Mouse (Mus musculus) thymus, postnatal 0 days (tissue): ENCODE data around the gene Edc3. TPM values are rescaled to one million over a fixed set of nuclear protein-coding genes. Genes with fewer than 3 reads are reported as not detected.

Source experiments
- DNase-seq: peaks from one replicate; pipeline ENCODE4 v3.0.0-alpha.2; 2015; ENCODE audit warnings: low spot score
- polyA plus RNA-seq: library from polyadenylated mRNA; unstranded; fragments of >200 nt; fragmentation: Nextera tagmentation; extraction: Ambion mirVana; gene quantifications from 2 replicates; pipeline ENCODE4 v1.2.1, GENCODE M21; 2015

The Edc3 gene
- polyA plus RNA-seq, 1 experiment from 2014 or later = 38.2 TPM

DNA sequence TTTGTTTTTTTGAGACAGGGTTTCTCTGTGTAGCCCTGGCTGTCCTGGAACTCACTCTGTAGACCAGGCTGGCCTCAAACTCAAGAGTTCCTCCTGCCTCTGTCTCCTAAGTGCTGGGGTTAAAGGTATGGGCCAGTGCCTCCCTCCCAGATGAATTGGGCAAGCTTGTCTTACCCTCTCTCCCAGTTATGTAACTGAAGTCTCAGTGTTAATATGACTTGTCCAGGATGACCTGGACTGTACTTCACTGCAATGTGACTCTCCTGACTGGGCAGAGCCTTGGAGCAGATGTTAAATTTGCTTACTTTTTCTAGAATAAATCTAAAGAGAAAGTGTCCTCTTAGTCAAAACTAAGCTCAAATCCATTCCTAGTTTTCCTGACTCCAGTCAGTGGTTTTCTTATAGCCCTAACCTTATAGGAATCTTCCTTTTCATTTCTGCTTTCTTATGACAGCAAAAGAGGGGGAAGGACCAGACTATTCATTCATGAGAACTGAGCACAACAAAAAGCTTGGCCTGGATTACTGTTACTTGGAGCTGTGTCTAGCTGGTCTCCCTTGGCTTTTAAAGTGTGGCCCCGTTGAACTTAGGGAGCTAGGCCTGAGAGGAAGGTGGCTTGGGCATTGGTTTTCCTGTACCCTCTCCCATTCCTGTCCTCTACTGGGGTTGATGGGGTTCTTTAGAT is 9.7 kb upstream of the Edc3 start:
- no peak for DNase-seq

DNA sequence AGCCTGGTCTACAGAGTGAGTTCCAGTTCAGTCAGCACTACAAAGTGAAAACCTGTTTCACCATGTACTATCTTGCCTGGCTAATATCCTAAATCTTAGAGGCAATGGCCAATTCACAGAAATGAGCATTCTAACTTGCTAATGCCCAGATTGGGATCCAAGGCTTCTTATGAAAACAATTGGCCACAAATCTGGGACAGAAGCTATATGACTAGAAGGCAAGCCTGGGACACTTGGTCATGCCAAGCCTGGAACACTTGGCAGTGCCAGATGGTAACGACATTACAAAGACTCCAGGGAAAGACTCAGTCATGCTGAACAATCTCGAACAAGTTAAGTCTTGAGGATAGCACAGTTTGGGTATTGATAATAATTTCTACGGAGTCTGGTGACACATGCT is 1.8 kb upstream of the Edc3 start:
- no peak for DNase-seq

DNA sequence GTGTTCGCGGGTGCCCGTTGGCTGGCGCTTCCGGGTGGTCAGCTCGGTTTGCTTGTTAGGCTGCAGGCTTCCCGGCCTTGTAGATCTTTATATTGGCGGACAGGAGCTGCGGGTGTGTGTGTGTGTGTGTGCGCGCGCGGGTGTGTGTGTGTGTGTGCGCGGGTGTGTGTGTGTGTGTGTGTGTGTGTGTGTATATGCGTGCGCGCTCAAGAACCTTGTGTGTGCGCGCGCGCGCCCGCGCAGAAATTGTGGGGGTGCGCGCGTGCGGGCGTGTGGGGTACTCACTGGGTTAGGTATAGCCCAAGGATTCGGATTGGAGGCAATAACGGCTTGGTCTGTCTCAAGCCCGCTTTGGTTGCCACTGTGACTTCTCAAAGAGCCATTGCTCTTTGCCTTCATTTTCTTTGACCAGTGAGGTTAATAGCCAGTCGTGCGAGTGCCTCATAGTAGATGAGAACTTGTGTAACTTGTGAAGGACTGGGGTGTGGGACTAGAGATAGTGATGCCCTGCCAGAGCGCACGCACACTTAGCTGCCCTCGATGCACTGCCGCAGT is 457 bp downstream of the Edc3 start:
- DNase-seq = peak; percentile 73

DNA sequence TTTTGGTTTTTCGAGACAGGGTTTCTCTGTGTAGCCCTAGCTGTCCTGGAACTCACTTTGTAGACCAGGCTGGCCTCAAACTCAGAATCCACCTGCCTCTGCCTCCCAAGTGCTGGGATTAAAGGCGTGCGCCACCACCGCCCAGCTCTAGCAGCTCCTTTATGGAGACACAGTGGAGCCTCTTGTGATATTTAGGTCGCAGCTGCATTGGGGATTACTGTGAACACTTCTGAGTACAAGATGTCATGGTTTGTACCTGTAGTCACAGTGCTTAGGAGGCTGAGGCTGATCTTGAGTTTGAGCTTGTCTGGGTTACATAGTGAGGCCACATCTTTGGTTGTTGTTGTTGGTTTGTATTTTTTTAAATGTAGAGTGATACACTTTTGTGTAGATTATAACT is 1.9 kb downstream of the Edc3 start:
- DNase-seq = peak; percentile 64

DNA sequence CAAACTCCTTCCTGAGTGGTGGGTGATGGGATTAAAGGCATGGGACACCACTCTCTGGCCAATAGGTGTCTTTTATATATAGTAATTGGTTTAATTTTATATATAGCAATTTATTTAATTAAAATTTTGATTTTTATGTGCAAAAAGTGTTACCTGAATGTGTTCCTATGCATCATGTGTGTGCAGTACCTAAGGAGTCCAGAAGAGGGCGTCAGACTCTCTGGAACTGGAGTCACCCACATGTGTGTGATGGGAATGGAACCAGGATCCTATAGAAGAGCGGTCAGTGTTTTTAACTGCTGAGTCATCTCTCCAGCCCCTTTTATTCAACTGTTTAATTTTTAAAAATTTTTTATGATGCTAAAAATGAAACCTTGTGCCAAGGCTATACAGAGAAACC is 3.9 kb downstream of the Edc3 start:
- no peak for DNase-seq

DNA sequence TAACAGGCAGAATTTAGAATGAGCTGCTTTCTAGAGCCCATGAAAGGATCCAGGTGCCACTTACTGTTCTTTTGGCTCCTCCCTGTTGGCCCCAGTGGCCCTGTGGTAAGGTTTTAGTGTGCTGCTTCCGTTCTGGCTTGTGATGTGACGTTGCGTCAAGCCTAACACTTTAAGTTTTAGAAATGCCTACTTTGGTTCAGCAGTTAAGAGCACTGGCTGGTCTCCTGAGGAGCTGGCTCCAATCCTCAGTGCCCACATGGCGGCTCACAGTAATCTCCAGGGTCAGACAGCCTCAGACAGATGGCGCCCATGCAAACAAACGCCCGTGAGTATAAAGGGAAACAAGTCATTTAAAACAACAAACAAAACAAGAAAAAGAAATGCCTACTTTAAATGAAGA is 10.1 kb downstream of the Edc3 start:
- DNase-seq = no peak

DNA sequence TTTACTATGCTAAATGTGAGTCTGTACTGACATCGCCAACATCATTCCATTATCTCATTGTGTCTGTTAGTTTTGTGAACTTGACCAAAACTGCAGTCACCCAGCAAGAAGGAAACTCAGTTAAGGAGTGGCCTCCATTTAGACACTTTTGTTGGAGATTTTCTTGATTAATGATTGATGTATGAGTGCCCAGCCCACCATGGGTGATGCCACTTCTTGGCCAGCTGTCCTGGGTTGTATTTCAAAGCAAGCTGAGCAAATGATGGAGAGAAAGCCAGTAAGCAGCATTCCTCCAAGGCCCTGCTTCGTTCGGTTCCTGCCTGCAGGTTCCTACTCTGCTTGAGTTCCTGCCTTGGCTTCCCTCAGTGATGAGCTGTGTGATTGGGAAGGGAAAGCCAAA is 12.4 kb downstream of the Edc3 start:
- DNase-seq = no peak

DNA sequence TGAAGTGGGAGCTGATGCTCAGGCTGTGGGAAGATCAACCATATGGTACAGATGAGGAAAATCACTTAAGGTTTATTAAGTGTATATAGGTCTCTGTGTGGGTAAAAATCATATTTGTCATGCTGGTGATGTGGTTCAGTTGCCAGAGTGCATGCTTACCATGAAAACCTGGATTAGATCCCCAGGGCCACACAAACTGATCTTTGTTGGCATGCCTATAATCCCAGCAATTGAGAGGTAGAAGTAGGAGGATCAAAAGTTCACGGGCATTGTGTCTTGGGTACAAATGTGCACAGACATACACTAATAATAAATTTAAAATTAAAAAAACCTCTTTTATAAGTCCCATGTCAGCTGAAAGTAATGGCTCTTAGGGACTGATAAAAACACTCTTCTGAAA is 14.0 kb downstream of the Edc3 start:
- DNase-seq = no peak

DNA sequence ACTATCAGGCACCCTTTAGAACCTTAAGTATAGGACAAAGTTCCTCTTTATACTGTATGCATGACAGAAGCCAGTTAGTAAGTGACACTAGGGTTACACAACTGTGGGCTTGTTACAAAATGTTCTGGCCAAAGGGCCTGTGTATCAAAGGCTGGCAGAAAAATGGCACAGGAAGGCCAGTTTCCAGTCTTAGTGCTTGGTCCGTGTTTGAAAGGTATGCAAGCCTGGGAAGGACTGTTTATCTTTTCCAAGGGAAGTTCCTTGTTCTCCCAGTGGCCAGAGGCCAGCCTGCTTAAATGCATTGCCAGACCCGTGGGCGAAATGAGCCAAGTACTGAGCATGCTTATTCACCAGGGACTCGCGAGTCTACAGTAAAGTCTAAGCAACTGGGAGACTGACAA is 15.0 kb downstream of the Edc3 start:
- no peak for DNase-seq

DNA sequence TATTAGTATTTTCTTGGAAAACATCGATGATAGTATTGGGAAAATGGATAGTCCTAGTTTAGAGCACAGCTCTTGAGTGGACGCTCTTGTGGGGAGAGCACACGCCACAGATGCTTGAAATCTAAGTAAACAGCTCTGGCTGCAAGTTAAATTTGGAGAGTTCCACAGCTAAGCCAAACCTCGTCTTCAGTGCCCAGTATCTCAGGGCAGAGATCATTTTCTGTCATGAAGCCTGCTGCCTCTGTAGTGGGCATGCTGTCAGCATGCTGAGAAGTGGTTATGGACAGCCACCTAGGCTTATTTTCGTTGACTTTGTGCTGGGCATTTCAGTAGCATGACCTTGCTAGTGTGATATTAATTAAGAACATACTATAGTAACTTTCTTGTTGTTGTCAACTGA is 15.5 kb downstream of the Edc3 start:
- no peak for DNase-seq

DNA sequence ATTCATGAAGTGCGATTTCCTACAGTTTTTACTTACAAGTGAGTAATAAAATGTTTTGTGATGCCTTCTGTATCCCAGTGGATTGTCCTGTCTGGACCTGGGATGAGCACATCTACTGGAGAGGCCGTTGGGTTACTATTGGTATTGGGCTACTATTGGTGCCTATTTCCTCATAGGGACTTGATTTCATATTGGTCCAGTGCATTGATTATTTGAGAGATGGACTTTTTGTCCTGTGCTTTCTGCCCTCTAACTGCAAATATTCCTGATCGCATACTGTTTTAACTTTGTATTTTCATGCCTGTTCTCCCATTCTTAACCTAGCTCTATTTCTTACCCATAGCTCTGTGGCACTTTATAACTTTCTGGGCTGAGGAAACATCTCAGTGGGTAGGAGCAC is 16.4 kb downstream of the Edc3 start:
- no peak for DNase-seq

DNA sequence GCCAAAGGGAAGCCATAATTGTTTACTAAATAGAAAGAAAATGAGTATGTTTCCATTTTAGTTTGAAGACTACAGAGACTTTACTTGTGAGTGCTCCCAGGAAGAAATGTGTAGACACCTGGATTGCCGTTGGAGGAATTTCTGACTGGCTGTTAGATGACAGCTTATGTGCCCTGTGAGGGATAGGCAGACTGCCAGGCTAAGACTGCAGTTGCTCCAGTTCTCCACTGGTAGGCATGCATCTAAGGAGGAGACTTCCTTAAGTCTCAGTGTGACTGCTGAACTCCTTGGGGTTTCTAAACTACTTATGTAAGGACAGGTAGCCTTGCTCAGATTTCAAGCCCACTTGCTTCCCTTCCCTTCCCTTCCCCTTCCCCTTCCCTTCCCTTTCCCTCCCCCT is 20.0 kb downstream of the Edc3 start:
- DNase-seq = peak; percentile 41

DNA sequence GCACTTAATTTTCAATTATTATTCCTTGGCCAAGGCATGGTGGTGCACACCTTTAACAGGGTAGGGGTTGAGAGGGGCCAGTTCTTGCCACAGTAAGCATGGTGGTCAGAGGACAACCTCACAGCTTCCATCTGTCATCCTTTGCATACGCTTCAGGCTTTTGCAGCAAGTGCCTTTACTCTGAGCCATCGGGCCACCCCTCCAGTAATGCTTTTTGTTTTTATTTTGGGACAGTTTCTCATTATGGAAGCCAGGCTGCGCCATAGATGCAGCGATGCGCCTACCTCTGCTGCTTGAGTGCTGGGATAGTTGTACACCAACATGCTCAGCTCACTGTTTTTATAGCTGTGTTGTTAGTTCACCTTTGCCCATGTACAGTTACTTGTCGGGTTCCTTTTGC is 25.3 kb downstream of the Edc3 start:
- DNase-seq = no peak

DNA sequence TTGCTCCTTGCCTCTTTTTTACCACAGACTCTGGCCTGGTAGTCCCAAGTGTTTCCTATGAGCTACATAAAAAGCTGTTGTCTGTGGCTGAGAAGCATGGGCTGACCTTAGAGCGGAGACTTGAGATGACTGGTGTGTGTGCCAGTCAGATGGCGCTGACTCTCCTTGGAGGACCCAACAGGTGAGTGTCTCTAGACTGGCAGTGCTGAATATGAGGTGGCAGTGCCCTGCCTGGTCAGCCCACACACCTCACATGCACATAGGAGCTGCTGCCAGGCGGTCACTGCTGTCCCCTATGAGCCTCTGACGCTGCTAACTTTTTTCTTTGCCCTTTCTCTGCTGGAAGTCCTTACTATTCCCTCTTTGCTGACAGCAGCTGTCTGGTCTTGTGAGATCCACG is 31.5 kb downstream of the Edc3 start:
- no peak for DNase-seq

DNA sequence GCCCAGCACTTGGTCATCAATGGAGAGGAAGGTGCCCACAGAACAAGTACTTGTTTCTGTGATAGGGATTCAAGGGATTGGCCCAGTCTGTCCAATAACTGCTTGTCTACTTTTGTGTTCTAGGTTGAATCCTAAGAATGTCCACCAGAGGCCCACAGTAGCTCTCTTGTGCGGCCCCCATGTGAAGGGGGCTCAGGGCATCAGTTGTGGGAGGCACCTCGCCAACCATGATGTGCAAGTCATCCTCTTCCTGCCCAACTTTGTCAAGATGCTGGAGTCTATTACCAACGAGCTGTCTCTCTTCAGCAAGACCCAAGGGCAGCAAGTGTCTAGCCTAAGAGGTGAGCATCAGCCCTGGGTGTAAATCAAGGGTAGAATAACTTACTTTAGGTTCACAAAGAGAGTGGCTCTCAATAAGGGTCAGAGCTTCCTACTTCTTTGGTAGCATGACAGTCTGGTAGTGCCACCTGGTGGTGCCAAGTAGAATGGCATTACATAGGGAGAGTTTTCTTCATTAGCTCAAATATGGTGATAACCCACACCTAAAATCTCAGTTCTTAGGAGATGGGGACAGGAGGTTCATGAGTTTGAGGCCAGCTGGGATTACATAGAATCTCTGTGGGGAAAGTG is 36.2 kb downstream of the Edc3 start:
- DNase-seq = peak; percentile 71

DNA sequence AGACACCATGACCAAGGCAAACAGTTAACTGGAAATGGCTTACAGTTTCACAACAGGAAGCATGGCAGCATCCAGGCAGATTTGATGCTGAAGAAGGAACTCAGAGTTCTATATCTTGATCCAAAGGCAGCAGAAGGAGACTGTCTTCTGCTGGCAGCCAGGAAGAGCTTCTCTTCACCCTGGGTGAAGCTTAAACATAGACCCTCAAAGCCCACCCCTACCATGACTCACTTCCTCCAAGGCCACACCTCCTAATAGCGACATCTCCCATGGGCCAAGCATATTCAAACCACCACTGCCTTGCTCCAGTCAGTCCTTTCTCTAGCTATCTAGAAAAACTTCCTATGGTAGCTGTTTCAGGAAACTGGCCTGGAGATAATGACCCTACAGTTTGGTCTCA is 38.7 kb downstream of the Edc3 start:
- DNase-seq = no peak

DNA sequence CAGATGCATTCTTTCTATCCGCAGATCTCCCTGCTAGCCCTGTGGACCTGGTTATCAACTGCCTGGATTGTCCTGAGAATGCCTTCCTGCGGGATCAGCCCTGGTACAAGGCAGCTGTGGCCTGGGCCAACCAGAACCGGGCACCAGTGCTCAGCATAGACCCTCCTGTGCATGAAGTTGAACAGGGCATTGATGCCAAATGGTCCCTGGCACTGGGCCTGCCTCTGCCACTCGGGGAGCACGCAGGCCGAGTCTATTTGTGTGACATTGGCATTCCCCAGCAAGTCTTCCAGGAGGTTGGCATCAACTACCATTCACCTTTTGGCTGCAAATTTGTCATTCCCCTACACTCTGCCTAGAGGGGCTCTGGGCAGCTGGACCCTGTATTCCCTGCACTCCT is 39.8 kb downstream of the Edc3 start:
- DNase-seq = no peak

DNA sequence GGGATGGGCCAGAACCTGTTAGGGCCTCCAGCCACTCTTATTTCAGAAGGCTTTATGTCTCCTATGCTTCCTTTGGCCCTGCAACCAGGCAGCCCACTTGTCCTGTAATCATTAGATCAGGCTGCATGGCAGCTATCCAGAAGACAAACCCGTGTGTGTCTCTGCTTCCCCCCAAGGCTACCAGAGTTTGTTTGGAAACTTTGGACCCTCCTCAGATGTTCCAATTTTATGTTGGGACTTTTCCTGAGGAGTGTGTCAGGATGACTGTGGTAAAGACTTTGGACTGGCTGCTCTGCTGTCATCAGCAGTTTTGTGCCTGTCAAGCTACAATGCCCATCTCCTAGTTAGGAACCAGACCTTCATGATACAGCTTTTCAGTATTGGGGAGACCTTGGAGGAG is 40.5 kb downstream of the Edc3 start:
- DNase-seq = no peak

DNA sequence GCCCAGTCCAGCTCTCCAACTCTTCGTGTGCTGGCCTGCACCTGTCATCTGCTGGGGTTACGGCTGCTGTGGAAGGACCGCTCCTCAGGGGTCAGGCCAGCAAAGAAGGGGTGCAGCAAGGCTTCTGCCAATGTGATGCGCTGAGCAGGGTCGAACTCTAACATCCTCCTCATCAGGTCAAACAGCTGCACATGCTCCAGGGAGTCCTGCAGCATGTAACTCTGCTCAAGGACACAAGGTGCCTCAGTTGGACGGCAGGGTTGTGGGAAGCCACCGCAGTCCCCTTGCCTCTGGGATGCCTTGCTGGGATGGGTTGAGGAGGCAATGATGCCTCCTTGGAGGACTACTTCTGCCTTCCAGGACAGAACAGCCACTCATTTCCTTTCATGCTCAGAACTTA is 42.6 kb downstream of the Edc3 start:
- DNase-seq = no peak

DNA sequence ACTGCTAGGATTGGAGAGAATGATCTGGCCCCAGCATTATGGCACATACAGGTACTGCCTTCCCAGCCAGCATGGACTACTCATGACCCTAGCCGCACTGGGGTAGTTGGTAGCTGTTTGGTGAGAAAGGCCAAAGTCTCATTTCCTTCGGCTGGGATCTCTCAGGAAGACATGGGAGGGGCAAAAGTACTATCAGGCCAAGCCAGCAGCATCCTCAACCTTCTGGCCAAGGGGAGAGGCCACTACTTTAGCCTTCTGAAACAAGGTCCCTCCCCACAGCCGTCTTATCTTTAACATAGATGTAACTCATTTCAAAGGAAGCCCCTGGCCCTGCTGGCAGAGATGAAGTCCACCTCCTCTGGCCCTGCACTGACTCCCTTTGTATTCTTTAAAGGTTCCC is 49.2 kb downstream of the Edc3 start:
- no peak for DNase-seq

DNA sequence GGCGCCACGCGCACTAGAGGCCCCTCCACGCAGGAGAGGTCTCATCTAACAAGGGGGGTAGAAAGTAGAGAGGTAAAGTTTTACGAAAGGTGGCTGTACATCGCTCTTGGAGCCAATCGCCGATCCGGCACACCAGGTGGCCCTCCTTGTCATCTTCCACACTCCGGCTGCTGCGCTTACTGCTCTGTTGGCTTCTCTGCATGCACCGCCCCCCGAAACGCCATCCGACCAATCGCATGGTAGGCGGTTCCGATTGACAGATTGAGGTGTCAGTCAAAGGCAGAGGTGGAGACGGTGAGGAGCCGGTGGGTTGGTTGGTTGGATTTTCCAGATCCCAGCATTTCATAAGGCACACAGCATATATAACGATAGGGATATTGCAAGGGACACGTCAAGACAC is 50.2 kb downstream of the Edc3 start:
- DNase-seq = no peak

DNA sequence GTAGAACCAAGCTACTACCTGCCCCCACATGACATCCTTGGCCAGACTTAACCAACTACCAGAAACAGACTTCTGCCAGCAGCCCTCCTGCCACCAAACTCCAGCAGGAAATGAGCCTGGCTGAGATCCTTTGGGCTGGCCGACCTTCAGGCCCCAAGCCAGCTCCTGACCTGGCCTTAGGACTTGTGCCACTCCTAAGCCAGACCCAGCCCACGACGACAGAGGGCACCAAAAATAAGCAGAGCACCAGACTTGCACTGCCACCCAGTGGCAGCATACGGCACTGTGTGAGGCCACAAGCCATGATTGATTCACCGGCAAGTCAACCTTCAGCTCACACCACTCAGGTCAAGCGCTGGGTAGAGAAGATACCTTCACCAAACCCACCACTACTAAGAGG is 50.9 kb downstream of the Edc3 start:
- DNase-seq = peak; percentile 72

DNA sequence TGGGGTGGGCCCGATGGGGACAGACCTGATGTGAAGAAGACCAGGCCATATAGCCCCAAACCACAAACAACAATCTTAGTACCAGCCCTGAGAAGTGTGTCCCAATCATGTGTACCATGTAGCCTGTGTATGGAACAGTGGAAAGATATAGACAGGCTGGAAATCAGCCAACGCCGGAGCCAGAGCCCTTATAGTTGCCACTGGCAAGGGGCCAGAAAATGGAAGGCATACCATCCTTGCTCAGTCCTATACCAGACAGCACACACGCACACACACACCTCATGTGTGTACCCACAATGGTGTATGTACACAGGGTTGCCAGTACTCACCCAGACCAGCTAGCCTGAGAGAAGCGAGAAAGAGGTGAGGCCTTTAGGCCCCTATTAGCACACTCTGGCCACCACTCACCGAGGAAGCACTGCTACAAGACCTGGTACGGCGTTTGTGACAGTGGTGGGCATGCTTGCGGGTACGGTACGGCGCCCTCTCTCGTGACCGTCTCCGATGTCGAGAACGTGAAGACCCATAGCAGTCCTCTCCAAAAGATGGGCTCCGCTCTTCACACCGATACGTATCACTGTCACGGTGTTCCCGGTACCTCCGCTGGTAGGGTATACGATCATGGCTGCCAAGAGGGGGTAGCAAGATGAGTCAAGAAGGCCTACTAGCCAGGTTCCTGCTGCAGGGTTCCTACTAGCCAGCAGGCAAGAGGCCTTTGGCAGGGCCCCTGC is 52.2 kb downstream of the Edc3 start:
- peak; percentile 4 for DNase-seq
